Mouse (Mus musculus) embryonic facial prominence, embryonic 10.5 days (tissue): Measurements from ENCODE around the gene Vps35l. TPM values are rescaled to one million over a fixed set of nuclear protein-coding genes. Genes with fewer than 3 reads are reported as not detected.

Experiments
- DNase-seq: peaks from one replicate; pipeline ENCODE4 v3.0.0-alpha.2; 2017; ENCODE audit warnings: low spot score
- H3K27ac ChIP-seq: fragments of 300-500 bp; sonication (generic); replicated peaks from 2 replicates; pipeline ENCODE4 v1.5.1; 2016; ENCODE audit warnings: mild to moderate bottlenecking
- H3K27me3 ChIP-seq: fragments of 300-500 bp; sonication (generic); replicated peaks from 2 replicates; pipeline ENCODE4 v1.6.1; 2016; ENCODE audit warnings: low read depth, mild to moderate bottlenecking; ENCODE audit not compliant: poor library complexity, severe bottlenecking
- H3K36me3 ChIP-seq: fragments of 300-500 bp; sonication (generic); replicated peaks from 2 replicates; pipeline ENCODE4 v1.6.1; 2016; ENCODE audit warnings: mild to moderate bottlenecking, moderate library complexity
- H3K4me1 ChIP-seq: fragments of 300-500 bp; sonication (generic); 2 replicates; pipeline ENCODE4 v1.6.1; 2016
- H3K4me3 ChIP-seq: fragments of 300-500 bp; sonication (generic); 2 replicates; pipeline ENCODE4 v1.5.1; 2016; ENCODE audit warnings: mild to moderate bottlenecking, moderate library complexity
- H3K9me3 ChIP-seq: fragments of 300-500 bp; sonication (generic); 2 replicates; pipeline ENCODE4 v1.6.1; 2016; ENCODE audit warnings: mild to moderate bottlenecking
- WGBS: fragments of 180-500 bp; shearing (Covaris S2); methylation state at CpG from one replicate; pipeline ENCODE4 v1.1.7; 2016; 5-methylcytosine and 5-hydroxymethylcytosine counted together
- polyA plus RNA-seq: library from polyadenylated mRNA; unstranded; fragments of >200 nt; fragmentation: Nextera tagmentation; extraction: Ambion mirVana; gene quantifications from 2 replicates; pipeline ENCODE4 v1.2.1, GENCODE M21; 2016

The Vps35l gene
- polyA plus RNA-seq, 1 experiment from 2014 or later = 70.0 TPM

DNA sequence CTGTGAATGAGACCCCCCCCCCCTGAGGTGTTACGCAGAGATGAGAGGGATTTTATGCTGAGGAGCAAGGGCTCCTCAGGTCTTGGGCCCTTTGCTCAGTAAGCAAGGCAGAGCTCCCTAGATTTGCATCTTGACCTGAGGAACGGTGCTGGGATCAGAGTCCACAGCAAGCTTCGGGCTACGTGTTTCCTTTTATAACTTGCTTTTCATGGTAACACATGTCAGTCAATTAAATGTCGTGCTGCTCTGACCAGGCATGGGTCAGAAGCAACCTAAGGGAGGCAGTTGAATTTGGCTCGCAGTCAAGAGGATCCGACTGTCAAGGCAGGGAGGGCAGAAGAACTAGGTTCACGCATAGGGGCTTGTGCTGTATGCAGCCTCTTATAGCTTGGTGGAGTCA lies 53.9 kb downstream of the Vps35l start:
- Histone ChIP-seq H3K4me1 (no peaks in the 10 kb centered on the region), H3K4me3 (no peak overlapping the region), H3K27ac (no peak overlapping the region), H3K36me3 (peaks cover 61% of the 10 kb centered on the region), H3K9me3 (no peaks in the 10 kb centered on the region), H3K27me3 (no peaks in the 10 kb centered on the region)
- no peak for DNase-seq
- 86% methylated on average over 8 of the region's 8 CpGs for WGBS

DNA sequence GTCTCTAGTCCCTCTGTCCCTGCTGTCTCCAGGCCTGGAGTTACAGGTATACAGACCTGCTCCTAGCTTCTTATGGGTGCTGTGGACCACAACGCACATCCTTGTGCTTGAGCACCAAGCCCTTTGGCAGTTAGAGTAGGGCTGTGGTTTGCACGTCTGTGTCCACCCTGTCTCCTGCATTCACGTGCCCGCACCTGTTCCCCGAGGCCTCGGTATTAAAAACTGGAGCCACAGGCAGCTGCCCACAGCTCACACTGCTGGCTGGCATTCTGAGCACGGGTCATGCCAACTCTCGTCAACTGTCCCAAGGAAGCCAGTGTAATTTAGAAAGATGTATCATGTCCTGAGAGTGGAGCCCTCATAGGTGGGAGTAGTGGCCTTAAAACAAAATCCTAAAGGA lies 55.8 kb downstream of the Vps35l start:
- no peak overlapping the region for H3K27ac ChIP-seq
- no peak for DNase-seq
- no peaks in the 10 kb centered on the region for H3K4me1 ChIP-seq
- H3K9me3 ChIP-seq = no peaks in the 10 kb centered on the region
- WGBS = 95% methylated on average over 8 of the region's 8 CpGs
- H3K4me3 ChIP-seq = no peak overlapping the region
- H3K36me3 ChIP-seq = peaks cover 72% of the 10 kb centered on the region
- no peaks in the 10 kb centered on the region for H3K27me3 ChIP-seq

DNA sequence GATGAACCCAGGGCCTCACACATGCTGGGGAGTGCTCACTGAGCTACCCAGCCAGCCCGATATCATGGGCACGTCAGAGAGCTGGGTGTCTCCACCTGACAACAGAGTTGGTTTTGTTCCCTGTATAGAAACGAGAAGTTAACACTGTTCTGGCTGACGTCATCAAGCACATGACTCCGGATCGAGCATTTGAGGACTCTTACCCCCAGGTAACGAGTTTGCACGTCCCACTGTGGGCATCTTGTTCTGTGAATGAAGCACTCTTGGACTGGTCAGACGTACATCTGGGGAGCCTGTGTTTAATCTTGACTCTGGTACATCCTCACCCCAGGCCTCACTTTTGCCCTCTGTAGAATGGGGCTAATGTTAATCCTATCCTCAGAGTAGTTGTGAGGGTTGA lies 56.8 kb downstream of the Vps35l start:
- DNase-seq = no peak
- 92% methylated on average over 9 of the region's 9 CpGs for WGBS
- peaks cover 71% of the 10 kb centered on the region for H3K36me3 ChIP-seq
- no peaks in the 10 kb centered on the region for H3K27me3 ChIP-seq
- H3K9me3 ChIP-seq = no peaks in the 10 kb centered on the region
- H3K4me1 ChIP-seq = no peaks in the 10 kb centered on the region
- H3K27ac ChIP-seq = no peak overlapping the region
- no peak overlapping the region for H3K4me3 ChIP-seq

DNA sequence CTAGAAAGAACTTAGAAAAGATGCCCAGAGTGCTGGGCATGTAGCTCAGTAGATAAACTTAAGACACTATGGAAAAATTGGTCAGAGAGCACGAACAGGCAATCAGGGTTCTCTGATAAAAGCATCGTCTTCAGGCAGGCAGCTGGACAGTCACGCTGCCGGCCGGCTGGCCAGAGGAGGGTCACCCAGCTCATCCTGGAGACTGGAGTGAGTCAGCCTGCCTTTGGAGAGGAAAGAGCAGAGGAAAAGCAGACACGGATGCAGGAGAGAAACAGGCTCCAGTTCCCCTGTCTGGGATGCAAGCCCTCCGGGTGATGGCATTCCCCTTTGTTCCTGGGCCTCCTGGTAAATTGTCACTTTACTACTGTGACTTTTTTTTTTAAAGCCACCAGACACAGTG lies 57.6 kb downstream of the Vps35l start:
- Histone ChIP-seq H3K36me3 (peaks cover 70% of the 10 kb centered on the region), H3K4me1 (no peaks in the 10 kb centered on the region), H3K4me3 (no peak overlapping the region), H3K9me3 (no peaks in the 10 kb centered on the region), H3K27me3 (no peaks in the 10 kb centered on the region), H3K27ac (no peak overlapping the region)
- WGBS = 85% methylated on average over 7 of the region's 7 CpGs
- DNase-seq = no peak

DNA sequence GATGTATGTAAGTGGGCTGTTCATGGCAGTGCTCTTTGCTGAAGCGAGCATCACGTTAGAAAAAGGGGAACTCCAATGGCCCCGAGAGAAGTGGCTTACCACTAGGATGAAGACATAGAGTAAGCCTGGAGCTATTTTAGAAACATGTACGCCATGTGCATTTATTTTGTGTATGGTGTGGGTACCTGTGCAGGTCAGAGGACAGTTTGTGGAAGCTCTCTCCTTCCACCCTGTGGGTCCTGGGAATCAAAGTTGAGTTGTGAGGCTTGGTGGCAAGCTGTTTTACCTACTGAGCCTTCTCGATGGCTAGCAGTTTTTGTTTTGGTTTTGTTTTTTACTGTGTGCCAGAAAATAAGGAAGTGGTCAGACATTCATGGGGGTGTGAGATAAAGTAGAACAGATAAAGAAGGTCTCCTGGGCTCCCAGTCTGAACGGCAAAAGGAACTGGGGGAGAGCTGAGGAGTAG lies 58.1 kb downstream of the Vps35l start:
- Histone ChIP-seq H3K4me3 (no peak overlapping the region), H3K9me3 (no peaks in the 10 kb centered on the region), H3K36me3 (peaks cover 69% of the 10 kb centered on the region), H3K27ac (no peak overlapping the region), H3K4me1 (no peaks in the 10 kb centered on the region), H3K27me3 (no peaks in the 10 kb centered on the region)
- WGBS = 96% methylated on average over 6 of the region's 6 CpGs
- no peak for DNase-seq

DNA sequence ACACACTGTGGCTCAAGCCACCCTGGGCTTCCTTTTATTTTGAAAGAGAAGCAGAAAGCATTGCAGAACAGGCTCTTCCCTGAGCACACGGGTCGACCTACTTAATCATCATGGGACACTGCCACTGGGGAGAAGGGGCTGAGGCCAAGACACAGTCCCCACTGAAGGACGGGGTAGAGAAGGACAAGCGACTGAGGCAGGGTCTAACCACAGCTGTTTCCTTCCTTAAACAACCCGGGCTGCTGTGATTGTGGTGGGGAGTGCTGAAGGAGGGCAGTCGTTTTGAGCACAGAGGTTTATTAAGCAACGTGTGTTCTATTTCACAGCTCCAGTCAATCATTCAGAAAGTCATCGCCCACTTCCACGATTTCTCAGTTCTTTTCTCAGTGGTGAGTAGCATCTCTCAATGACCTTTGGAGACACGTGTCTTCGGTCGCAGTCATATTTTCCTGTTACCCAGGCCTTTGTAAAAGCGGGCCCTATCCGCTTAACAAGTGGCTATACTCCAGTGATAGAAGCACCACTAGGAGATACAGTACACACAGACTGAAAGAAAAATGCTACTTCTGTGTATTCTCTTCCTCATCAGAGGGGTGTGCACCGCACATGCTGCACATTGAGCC lies 60.2 kb downstream of the Vps35l start:
- H3K9me3 ChIP-seq = no peaks in the 10 kb centered on the region
- H3K4me3 ChIP-seq = no peak overlapping the region
- peaks cover 63% of the 10 kb centered on the region for H3K36me3 ChIP-seq
- H3K27me3 ChIP-seq = no peaks in the 10 kb centered on the region
- H3K4me1 ChIP-seq = no peaks in the 10 kb centered on the region
- 91% methylated on average over 15 of the region's 15 CpGs for WGBS
- DNase-seq = no peak
- H3K27ac ChIP-seq = no peak overlapping the region

DNA sequence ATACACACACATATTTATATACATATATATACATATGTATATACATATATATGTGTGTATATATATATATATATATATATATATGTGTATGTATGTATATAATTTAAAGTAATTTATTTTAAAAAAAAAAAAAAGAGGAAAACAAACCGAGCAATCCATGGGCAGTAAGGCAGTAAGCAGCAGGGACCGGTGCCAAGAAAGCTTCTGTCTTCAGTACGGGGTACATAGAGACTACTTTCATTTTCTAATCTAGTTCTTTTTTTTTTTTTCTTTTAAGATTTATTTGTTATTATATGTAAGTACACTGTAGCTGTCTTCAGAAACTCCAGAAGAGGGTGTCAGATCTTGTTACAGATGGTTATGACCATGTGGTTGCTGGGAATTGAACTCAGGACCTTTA lies 61.8 kb downstream of the Vps35l start:
- no peak for DNase-seq
- H3K4me3 ChIP-seq = no peak overlapping the region
- no peaks in the 10 kb centered on the region for H3K27me3 ChIP-seq
- H3K36me3 ChIP-seq = peaks cover 48% of the 10 kb centered on the region
- H3K27ac ChIP-seq = no peak overlapping the region
- no peaks in the 10 kb centered on the region for H3K9me3 ChIP-seq
- WGBS = 98% methylated on average over 3 of the region's 3 CpGs
- H3K4me1 ChIP-seq = no peaks in the 10 kb centered on the region

DNA sequence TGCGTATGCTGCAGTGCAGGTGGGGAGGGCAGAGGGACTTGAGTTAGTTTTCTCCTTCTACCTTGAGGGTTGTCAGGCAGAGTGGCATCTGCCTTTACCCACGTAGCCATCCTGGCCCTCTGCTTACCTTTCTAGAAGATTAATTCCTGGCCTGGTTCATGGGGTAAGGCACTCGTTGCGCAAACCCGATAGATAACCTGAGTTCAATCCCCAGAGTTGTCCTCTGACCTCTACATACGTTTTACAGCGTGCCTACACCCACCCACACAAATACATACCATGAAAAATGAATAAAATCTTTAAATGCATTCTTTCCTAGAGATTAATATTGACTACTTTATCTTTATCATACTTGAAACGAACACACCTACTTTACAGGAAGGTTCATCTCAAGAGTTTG lies 63.4 kb downstream of the Vps35l start:
- 95% methylated on average over 8 of the region's 8 CpGs for WGBS
- H3K27me3 ChIP-seq = no peaks in the 10 kb centered on the region
- no peak overlapping the region for H3K27ac ChIP-seq
- peaks cover 43% of the 10 kb centered on the region for H3K36me3 ChIP-seq
- H3K4me1 ChIP-seq = no peaks in the 10 kb centered on the region
- no peaks in the 10 kb centered on the region for H3K9me3 ChIP-seq
- no peak overlapping the region for H3K4me3 ChIP-seq
- DNase-seq = no peak

DNA sequence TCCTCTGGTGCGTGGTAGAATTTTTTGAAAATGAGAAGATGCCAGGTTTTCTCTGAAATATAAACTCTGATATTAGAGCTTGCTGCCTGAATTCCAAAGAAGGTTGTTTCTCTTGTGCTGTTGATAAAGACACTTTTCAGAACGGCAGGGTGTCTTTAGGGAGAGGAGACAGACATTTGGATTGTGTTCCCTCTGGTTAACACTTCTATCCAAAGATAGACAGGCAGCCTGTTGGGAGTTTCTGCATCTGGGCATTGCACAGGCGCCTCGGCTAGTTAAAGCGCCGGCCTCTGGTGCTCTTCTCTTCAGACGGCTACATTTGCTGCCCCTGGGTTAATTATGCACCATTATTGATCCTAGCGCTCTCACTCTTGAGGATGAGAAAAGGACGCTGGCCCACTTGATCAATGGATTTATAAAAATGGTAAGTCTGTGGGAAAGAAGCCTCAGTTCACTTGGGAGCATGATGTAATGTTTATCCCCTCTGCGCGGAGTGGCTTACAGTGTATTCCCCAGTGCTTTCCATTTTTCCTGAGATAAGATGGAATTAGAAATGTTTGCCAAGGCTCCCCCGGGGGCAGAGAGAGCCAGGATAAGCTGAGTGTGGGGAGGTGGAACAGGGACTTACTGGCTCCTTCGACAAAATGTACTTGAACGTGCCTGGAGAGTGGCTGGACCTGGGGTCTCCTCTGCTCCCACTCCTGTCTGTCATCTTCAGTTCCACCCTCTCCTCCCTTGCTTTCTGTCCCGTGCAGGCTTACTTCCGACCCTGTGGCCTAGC lies 66.8 kb downstream of the Vps35l start:
- Histone ChIP-seq H3K9me3 (no peaks in the 10 kb centered on the region), H3K27ac (no peak overlapping the region), H3K36me3 (peaks cover 36% of the 10 kb centered on the region), H3K27me3 (no peaks in the 10 kb centered on the region), H3K4me1 (no peaks in the 10 kb centered on the region), H3K4me3 (no peak overlapping the region)
- 79% methylated on average over 16 of the region's 16 CpGs for WGBS
- no peak for DNase-seq

DNA sequence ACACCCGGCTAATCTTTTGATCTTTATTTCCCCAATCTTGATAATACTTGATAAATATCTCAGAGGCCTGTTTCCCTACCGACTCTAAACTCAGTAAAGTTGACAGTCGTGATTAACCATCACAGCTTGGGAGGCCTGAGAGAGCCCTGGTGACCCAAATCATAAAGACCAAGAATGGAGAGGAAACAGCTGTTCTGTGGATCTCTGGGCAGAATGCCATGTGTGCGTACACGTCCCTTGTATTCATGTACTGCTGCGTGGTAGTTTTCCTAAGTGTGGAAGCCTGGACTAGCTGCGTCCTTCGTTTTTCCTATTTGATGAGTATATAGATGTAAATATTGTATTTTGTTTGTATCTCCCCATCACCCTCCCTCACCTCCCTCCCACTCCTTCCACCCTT lies 67.9 kb downstream of the Vps35l start:
- whole genome bisulfite sequencing = 93% methylated on average over 8 of the region's 8 CpGs
- no peaks in the 10 kb centered on the region for H3K9me3 ChIP-seq
- H3K4me3 ChIP-seq = no peak overlapping the region
- no peak for DNase-seq
- H3K36me3 ChIP-seq = peaks cover 27% of the 10 kb centered on the region
- no peaks in the 10 kb centered on the region for H3K4me1 ChIP-seq
- H3K27ac ChIP-seq = no peak overlapping the region
- H3K27me3 ChIP-seq = no peaks in the 10 kb centered on the region

DNA sequence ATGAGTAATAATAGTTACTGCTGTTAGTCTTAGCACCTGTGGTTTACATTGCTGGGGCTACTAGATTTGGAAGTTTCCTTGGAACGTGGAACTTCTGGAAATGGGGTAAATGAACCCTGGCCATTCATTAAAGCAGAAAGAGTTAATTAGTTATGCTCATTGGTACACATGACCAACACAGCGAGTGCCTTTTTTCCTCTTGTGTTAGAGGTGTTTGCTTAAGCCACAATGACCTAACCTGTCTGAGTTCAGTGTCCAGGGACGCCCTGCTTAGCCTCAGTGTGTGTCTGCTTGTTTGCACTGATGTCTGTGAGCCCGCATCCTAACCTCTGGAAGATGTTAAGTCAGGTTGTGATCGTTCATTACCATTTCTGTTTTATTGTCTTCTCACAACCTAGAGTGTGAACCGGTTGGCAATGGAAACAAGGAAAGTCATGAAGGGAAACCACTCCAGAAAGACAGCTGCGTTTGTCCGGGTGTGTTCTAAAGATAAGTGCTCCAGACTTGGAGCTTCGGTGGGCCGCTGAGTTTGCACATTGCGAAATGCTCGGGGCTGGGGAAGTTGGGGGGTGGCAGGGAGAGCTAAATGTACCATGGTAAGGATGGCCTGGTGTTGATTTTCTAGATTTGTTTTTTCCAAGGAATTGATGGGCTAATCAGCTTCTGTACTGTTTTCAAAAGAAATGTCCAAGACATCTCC lies 71.5 kb downstream of the Vps35l start:
- no peak for DNase-seq
- 91% methylated on average over 12 of the region's 12 CpGs for WGBS
- H3K4me1 ChIP-seq = no peaks in the 10 kb centered on the region
- no peak overlapping the region for H3K27ac ChIP-seq
- H3K9me3 ChIP-seq = no peaks in the 10 kb centered on the region
- no peaks in the 10 kb centered on the region for H3K27me3 ChIP-seq
- H3K36me3 ChIP-seq = peaks cover 45% of the 10 kb centered on the region
- no peak overlapping the region for H3K4me3 ChIP-seq

DNA sequence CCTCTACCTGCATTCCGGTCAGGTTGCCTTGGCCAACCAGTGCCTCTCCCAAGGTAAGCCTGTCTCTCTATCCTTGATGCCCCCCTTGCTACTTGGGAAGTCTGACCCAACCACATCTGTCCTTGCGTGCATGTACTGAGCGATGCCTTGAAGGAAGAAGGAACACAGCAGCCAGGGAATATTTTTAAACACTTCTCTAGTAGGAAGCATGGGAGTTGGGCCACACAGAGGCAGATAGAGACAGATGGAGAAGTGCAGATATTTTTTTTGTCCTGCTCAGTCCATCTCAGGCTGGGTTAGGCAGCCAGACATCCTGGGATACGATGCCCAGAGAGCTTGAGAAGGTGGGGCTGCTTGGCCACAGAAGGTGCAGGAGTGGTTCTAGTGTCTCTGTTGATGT lies 73.6 kb downstream of the Vps35l start:
- 94% methylated on average over 4 of the region's 4 CpGs for WGBS
- no peaks in the 10 kb centered on the region for H3K27me3 ChIP-seq
- no peak overlapping the region for H3K27ac ChIP-seq
- no peaks in the 10 kb centered on the region for H3K9me3 ChIP-seq
- H3K4me3 ChIP-seq = no peak overlapping the region
- DNase-seq = no peak
- H3K36me3 ChIP-seq = peaks cover 62% of the 10 kb centered on the region
- no peaks in the 10 kb centered on the region for H3K4me1 ChIP-seq

DNA sequence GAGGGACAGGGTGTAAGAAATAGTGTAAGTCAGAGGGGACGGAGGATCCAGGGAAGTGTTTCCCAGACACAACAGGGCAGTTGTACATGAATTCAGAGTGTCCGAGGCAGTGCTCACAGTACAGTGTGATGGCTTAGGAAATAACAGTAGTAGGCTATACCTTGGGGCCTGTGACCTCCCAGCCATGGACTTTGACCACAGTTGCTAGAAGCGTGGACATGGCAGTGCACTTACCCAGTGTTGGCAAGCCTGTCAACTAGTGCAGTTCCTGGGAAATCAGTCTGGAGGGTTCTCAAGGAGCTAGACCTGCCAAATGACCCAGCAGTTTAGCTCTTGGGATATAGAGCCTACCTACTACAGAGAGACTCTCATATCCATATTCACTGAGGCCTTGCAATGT lies 76.2 kb downstream of the Vps35l start:
- Histone ChIP-seq H3K36me3 (peaks cover 54% of the 10 kb centered on the region), H3K27ac (no peak overlapping the region), H3K27me3 (no peaks in the 10 kb centered on the region), H3K4me3 (no peak overlapping the region), H3K4me1 (no peaks in the 10 kb centered on the region), H3K9me3 (no peaks in the 10 kb centered on the region)
- WGBS = 92% methylated on average over 3 of the region's 3 CpGs
- DNase-seq = no peak
